Mouse (Mus musculus): ENCODE results near the gene Phlpp1. TPM values are rescaled to one million over a fixed set of nuclear protein-coding genes. Genes with fewer than 3 reads are reported as not detected.

Phlpp1 gene
- 6.5 and 6.6 TPM in 2 replicates for polyA plus RNA-seq (2014; fragmentation: Nextera tagmentation; extraction: Ambion mirVana)

- peak; percentile 97 for ATAC-seq (ENCODE audit: insufficient read depth, low FRiP score, low TSS enrichment)
- H3K4me3 ChIP-seq (ENCODE audit: low read depth, low read length) = peak within 1 kb of the TSS; percentile 89
- peak within 1 kb of the TSS; percentile 83 for H3K4me2 ChIP-seq (ENCODE audit: low read depth)
- peaks cover 16% of the 10 kb centered on the region for H3K4me1 ChIP-seq (ENCODE audit: control insufficient read depth, insufficient read depth, low read length)
- under 1% methylated on average over 66 of the region's 113 CpGs for WGBS
- DNase-seq (ENCODE audit: low spot score) = peak; percentile 100
- no peaks in the 10 kb centered on the region for H3K27me3 ChIP-seq (ENCODE audit: control insufficient read depth, insufficient read depth, low read length)
- H3K9ac ChIP-seq (ENCODE audit: low read length) = peak within 1 kb of the TSS; percentile 94
- no peaks in the 10 kb centered on the region for H3K9me3 ChIP-seq (ENCODE audit: control insufficient read depth, low read length)
- peak within 1 kb of the TSS; percentile 88 for H3K27ac ChIP-seq (ENCODE audit: low read depth, low read length)
- H3K36me3 ChIP-seq (ENCODE audit: control insufficient read depth, insufficient read depth, low read length) = no peaks in the 10 kb centered on the region
Observed at GRCm38 (mm10) chr1:106171241-106172220, at the start of gene Phlpp1. Phlpp1 (plus strand) TSS chr1:106171752.

DNA sequence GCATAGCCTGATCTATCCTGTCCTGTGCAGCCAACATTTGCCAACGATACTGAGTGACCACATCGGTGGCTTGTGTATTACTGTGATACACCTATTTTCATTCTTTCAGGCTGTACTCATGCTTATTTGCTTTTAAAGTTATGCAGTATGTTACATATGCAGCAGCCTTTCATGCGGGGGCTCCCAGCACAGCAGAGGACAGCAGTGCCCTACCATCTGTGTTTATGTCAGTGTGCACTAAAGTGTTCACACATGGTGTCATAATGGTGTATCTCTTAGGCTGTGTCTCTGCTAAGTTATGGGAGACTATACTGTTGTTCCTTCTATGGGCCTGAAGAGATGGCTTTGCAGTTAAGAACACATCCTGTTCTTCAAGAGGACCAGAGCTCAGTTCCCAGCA, 45.0 kb upstream of the Phlpp1 start:
- Histone ChIP-seq H3K9ac (ENCODE audit: low read length) (no peak overlapping the region), H3K4me2 (ENCODE audit: low read depth) (no peak overlapping the region), H3K27ac (ENCODE audit: low read depth, low read length) (no peak overlapping the region), H3K4me1 (ENCODE audit: control insufficient read depth, insufficient read depth, low read length) (no peaks in the 10 kb centered on the region), H3K27me3 (ENCODE audit: control insufficient read depth, insufficient read depth, low read length) (no peaks in the 10 kb centered on the region), H3K36me3 (ENCODE audit: control insufficient read depth, insufficient read depth, low read length) (no peaks in the 10 kb centered on the region), H3K4me3 (ENCODE audit: low read depth, low read length) (no peak overlapping the region), H3K9me3 (ENCODE audit: control insufficient read depth, low read length) (no peaks in the 10 kb centered on the region)
- 95% methylated on average over 3 of the region's 3 CpGs for WGBS
- DNase-seq (ENCODE audit: low spot score) (no peak), ATAC-seq (ENCODE audit: insufficient read depth, low FRiP score, low TSS enrichment) (no peak)

DNA sequence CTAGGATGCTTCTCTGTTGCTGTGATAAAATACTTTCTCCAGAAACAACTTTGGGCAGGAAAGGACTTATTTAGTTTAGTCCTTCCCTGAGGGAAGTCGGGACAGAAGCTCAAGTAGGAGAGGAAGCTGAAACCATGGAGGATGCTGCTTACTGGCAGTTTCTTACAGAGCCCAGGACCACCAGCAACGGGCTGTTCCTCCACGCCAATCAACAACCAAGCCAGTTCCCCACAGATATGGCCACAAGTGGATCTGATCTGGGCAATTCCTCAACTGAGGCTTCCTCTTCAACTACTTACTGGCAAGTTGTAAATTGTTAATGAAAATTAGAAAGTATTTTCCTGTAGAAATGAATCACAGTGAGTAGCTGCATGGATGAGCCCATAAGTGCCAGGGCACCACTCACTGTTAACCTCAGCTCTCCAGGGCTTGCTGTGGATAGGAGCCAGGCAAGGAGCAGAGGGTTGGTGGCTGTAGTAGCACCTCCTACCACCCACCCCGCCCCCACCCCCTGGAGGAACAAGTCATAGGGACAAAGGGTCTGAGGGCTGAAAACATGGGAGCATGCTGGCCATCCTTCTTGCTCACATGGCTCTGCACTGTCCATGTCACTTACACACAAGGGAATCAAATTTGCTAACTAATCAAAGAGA, 39.7 kb upstream of the Phlpp1 start:
- peak; percentile 23; the same call in 1 of the 2 replicates for ATAC-seq (ENCODE audit: insufficient read depth, low FRiP score, low TSS enrichment)
- Histone ChIP-seq H3K4me3 (ENCODE audit: low read depth, low read length) (no peak overlapping the region), H3K4me2 (ENCODE audit: low read depth) (no peak overlapping the region), H3K9ac (ENCODE audit: low read length) (no peak overlapping the region), H3K9me3 (ENCODE audit: control insufficient read depth, low read length) (no peaks in the 10 kb centered on the region), H3K4me1 (ENCODE audit: control insufficient read depth, insufficient read depth, low read length) (no peaks in the 10 kb centered on the region), H3K27ac (ENCODE audit: low read depth, low read length) (no peak overlapping the region), H3K36me3 (ENCODE audit: control insufficient read depth, insufficient read depth, low read length) (no peaks in the 10 kb centered on the region), H3K27me3 (ENCODE audit: control insufficient read depth, insufficient read depth, low read length) (no peaks in the 10 kb centered on the region)
- WGBS = 74% methylated on average over 4 of the region's 4 CpGs
- no peak for DNase-seq (ENCODE audit: low spot score)

- H3K9ac ChIP-seq (ENCODE audit: low read length) = no peak overlapping the region
- ATAC-seq (ENCODE audit: insufficient read depth, low FRiP score, low TSS enrichment) (peak; percentile 55; the same call in 1 of the 2 replicates), DNase-seq (ENCODE audit: low spot score) (no peak)
- H3K9me3 ChIP-seq (ENCODE audit: control insufficient read depth, low read length) = no peaks in the 10 kb centered on the region
- H3K36me3 ChIP-seq (ENCODE audit: control insufficient read depth, insufficient read depth, low read length) = no peaks in the 10 kb centered on the region
- H3K4me2 ChIP-seq (ENCODE audit: low read depth) = no peak overlapping the region
- H3K4me1 ChIP-seq (ENCODE audit: control insufficient read depth, insufficient read depth, low read length) = no peaks in the 10 kb centered on the region
- WGBS = 51% methylated on average over 4 of the region's 4 CpGs
- no peaks in the 10 kb centered on the region for H3K27me3 ChIP-seq (ENCODE audit: control insufficient read depth, insufficient read depth, low read length)
- H3K4me3 ChIP-seq (ENCODE audit: low read depth, low read length) = no peak overlapping the region
- no peak overlapping the region for H3K27ac ChIP-seq (ENCODE audit: low read depth, low read length)
Observed at GRCm38 (mm10) chr1:106132350-106132700, 39.2 kb upstream of the Phlpp1 start.

GRCm38 (mm10) chr1:106138691-106139090, 32.9 kb upstream of the Phlpp1 start:
- no peak overlapping the region for H3K27ac ChIP-seq (ENCODE audit: low read depth, low read length)
- ATAC-seq (ENCODE audit: insufficient read depth, low FRiP score, low TSS enrichment) = no peak
- H3K4me2 ChIP-seq (ENCODE audit: low read depth) = no peak overlapping the region
- H3K27me3 ChIP-seq (ENCODE audit: control insufficient read depth, insufficient read depth, low read length) = no peaks in the 10 kb centered on the region
- H3K4me1 ChIP-seq (ENCODE audit: control insufficient read depth, insufficient read depth, low read length) = no peaks in the 10 kb centered on the region
- no peak overlapping the region for H3K4me3 ChIP-seq (ENCODE audit: low read depth, low read length)
- H3K9me3 ChIP-seq (ENCODE audit: control insufficient read depth, low read length) = no peaks in the 10 kb centered on the region
- no peak overlapping the region for H3K9ac ChIP-seq (ENCODE audit: low read length)
- DNase-seq (ENCODE audit: low spot score) = no peak
- H3K36me3 ChIP-seq (ENCODE audit: control insufficient read depth, insufficient read depth, low read length) = no peaks in the 10 kb centered on the region
- 97% methylated on average over 2 of the region's 2 CpGs for WGBS

DNA sequence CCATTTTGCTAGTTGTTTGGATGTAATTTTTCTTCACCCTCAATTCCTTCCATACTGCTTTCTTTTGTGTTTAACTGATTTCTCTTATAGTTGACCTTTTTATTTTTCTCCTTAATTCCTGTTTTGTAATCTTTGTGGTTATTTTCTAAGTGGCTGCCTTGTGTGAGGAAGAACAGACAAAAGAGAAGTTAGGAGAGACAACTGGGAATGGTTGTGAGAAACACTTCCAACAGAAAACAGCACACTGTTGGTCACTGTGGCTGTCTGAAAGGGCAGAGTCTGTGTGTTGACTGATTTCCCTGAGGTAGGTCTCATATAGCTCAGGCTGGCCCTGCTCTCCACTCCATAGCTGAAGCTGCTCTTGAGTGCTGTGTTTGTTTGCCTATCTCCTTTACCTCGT, 32.4 kb upstream of the Phlpp1 start:
- WGBS = 70% methylated on average over 1 of the region's 1 CpGs
- Histone ChIP-seq H3K4me2 (ENCODE audit: low read depth) (no peak overlapping the region), H3K9me3 (ENCODE audit: control insufficient read depth, low read length) (no peaks in the 10 kb centered on the region), H3K36me3 (ENCODE audit: control insufficient read depth, insufficient read depth, low read length) (no peaks in the 10 kb centered on the region), H3K27me3 (ENCODE audit: control insufficient read depth, insufficient read depth, low read length) (no peaks in the 10 kb centered on the region), H3K9ac (ENCODE audit: low read length) (no peak overlapping the region), H3K4me3 (ENCODE audit: low read depth, low read length) (no peak overlapping the region), H3K27ac (ENCODE audit: low read depth, low read length) (no peak overlapping the region), H3K4me1 (ENCODE audit: control insufficient read depth, insufficient read depth, low read length) (no peaks in the 10 kb centered on the region)
- ATAC-seq (ENCODE audit: insufficient read depth, low FRiP score, low TSS enrichment) = no peak
- DNase-seq (ENCODE audit: low spot score) = no peak

DNA sequence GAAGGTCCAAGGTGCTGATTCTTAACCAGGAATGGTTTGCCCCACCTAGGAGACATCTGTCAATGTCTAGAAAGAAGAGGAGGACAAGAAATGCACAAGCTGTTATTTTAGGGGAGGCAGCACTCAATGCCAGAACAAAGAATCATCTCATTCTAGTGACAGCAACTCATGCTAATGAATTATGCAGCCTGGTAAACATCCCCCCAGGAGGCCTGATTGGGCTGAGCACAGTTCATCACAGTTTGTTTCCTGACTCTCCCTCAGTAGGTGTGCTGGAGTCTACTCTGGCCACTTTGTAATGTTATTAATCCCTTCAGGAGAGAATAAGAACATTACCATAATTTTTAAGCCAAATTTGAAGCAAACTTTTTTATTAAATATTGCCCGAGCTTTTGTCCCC, 29.5 kb upstream of the Phlpp1 start:
- no peaks in the 10 kb centered on the region for H3K9me3 ChIP-seq (ENCODE audit: control insufficient read depth, low read length)
- no peak for ATAC-seq (ENCODE audit: insufficient read depth, low FRiP score, low TSS enrichment)
- H3K36me3 ChIP-seq (ENCODE audit: control insufficient read depth, insufficient read depth, low read length) = no peaks in the 10 kb centered on the region
- no peak overlapping the region for H3K27ac ChIP-seq (ENCODE audit: low read depth, low read length)
- no peak overlapping the region for H3K9ac ChIP-seq (ENCODE audit: low read length)
- no peak for DNase-seq (ENCODE audit: low spot score)
- 81% methylated on average over 1 of the region's 1 CpGs for WGBS
- H3K4me2 ChIP-seq (ENCODE audit: low read depth) = no peak overlapping the region
- H3K4me1 ChIP-seq (ENCODE audit: control insufficient read depth, insufficient read depth, low read length) = no peaks in the 10 kb centered on the region
- no peak overlapping the region for H3K4me3 ChIP-seq (ENCODE audit: low read depth, low read length)
- H3K27me3 ChIP-seq (ENCODE audit: control insufficient read depth, insufficient read depth, low read length) = no peaks in the 10 kb centered on the region

DNA sequence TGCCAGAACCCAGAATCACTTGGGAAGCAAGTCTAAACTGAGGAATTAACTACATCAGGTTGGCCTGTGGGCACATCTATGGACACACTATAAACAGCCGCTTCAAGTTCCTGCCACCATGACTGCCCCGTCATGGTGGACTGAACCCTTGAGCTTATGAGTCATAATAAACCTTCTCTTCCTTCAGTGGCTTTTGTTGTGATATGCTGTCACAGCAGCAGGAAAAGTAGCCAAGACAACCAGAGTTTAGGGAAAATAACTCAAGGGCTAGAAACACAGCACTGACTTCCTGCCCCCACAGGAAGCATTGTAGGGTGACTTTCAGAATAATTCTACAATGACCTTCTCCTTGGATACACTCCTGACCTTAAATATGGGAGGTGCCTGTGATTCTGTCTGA, 27.0 kb upstream of the Phlpp1 start:
- WGBS = 91% methylated on average over 2 of the region's 2 CpGs
- Histone ChIP-seq H3K36me3 (ENCODE audit: control insufficient read depth, insufficient read depth, low read length) (no peaks in the 10 kb centered on the region), H3K4me2 (ENCODE audit: low read depth) (no peak overlapping the region), H3K4me3 (ENCODE audit: low read depth, low read length) (no peak overlapping the region), H3K4me1 (ENCODE audit: control insufficient read depth, insufficient read depth, low read length) (no peaks in the 10 kb centered on the region), H3K9me3 (ENCODE audit: control insufficient read depth, low read length) (no peaks in the 10 kb centered on the region), H3K9ac (ENCODE audit: low read length) (no peak overlapping the region), H3K27ac (ENCODE audit: low read depth, low read length) (no peak overlapping the region), H3K27me3 (ENCODE audit: control insufficient read depth, insufficient read depth, low read length) (no peaks in the 10 kb centered on the region)
- ATAC-seq (ENCODE audit: insufficient read depth, low FRiP score, low TSS enrichment) = no peak
- no peak for DNase-seq (ENCODE audit: low spot score)

All from neural tube, embryonic 11.5 days (tissue).